Mouse (Mus musculus): ENCODE results near the gene Gm49318.
"Not testable (repeated sequence)": the region's sequence is repeated elsewhere in the genome, so short reads cannot be mapped to it uniquely, and the experiment has no call there.

The Gm49318 gene

DNA sequence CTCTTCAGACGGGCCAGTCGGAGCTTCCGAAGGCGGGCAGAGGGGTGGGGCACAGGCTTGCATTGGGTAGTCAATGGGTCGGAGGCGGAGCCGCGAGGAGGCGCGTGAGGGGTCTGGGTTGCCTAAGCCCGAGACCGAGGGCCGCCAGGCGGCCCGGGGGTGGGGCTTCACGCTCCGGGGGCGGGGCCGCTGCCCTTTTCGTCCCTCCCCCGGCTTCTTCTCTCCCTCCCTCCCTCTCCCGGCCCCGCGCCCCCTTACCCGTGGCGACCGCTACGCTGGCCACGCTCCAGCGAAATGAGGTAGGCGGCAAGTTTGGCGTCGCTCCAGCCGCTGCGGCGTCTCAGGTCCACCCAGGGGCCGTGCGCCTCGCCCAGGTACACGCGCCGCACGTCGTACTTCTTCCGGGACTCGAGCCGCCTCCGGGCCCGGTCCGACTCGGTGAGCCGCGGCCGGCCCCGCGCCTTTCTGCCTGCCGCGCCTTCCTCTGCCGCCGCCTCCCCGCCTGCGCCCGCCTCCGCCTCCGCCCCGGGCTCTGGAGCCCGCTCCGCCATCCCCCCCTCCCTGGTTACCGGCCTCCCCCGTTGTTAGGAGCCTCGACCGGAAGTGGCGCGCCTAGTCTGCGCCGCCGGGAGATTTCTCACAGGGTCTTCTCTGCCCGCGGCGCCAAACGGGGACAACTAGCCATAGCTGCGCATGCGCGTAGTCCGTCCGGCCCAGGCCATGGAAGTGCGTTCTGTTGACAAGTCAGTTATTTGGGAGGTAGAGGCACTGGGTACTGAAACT lies at the start of gene Gm49318, which contains the start of gene Zfp653:
Gene Gm49318, minus strand, starts transcription at position 469 of the 783 bp plus-strand sequence.
Gene Zfp653, minus strand, starts transcription at position 586 of the 783 bp plus-strand sequence.
- peak; percentile 98 for DNase-seq

DNA sequence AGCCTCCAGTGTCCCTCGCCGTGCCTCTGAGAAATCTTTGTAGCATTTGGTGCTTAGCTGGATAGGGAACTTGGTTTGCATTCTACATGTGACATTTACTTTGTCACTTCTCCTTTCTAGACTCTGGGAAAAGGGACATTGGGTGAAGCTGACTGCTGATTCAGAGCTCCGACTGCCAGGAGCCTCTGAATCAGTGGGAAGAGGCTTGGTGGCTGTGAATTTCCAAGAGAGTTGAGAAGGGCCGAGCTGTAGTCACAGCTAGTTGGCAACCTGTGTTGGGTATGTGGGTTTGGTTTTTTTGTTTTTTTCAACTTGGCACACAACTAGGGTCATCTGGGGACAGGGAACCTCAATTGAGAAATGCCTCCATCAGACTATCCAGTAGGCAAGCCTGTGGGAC lies 48.5 kb upstream of the Gm49318 start:
- no peak for DNase-seq

DNA sequence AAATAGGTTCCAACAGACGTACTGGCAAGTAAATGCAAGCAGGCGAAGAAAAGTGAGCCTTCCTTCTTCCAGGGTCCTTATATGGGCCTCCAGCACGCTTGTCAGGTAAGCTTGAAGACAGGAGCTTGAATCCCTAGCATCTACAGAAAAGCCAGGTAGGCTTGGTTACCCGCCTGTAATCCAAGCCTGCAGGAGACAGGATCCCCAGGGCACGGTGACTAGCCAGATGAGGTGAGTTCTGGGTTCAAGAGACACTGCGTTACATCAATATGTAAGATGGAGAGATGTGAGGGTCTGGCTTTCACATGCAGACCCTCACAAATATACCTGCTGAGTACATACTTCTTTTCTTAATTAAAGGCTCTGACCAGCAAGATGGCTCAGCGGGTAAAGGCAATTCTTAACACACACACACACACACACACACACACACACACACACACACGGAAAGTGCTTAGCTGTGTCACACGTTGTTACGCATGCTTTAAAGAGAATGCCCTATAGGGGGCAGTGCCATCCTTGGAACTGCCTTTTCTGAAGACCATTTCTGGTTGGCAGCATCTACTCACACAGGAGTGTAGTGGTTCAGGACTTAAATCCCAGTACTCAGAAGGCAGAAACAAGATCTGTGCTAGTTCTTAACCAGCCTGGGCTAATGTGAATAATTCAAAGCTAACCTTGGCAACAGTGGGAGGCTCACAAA lies 46.8 kb upstream of the Gm49318 start:
- peak; percentile 37 for DNase-seq

DNA sequence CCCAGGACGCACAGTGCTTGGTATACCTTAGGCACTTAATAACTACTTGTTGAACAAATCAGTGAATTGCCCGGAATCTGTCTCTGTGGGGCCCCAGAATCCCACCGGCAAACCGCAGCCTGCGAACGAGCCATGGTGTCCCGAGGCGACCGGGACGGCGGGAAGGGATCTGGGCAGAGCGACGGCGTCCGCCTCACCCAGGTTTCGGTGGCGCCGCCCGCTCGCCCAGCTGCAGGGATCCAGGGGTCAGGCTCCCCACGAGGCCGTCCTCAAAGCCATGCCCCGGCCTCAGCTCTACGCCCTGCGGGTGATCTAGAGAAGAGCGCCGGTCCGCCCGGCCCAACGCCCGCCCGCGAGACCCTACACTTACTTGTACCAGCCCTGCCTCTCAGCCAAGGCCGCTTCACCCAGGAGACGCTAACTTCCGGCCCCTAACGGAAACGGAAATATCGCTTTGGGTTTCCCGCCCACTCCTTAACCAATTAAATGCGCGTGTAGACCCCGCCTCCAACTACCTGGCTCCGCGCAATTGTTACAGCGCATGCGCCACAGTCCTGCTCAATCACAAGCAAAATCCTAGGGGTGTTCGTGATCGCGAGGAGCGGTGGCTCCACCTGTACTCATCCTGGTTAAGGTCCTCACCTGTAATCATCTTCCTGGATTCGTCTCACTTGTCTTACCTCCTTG lies 45.8 kb upstream of the Gm49318 start, which contains the start of gene Elof1:
Gene Elof1, minus strand, starts transcription at position 433 of the 687 bp plus-strand sequence.
- peak; percentile 88 for DNase-seq

DNA sequence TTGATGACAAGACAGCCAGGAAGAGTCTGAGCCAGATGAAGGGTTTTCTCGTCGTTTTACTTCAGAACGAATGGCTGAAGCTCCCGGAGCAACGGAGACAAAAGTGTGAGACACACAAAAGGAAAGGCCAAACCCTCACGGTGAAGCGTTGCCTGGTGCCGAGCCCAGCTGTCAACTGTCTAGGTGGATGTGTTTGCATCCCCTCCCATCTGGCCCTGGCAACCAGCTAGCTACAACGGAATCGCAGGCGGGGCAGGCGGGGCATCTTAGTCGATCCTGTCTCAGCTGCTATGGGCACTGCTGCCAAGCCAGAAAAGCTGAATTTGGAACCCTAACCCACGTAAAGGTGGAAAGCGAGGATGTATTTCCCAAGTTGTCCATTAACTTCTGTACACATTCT lies 45.0 kb upstream of the Gm49318 start:
- DNase-seq = no peak

DNA sequence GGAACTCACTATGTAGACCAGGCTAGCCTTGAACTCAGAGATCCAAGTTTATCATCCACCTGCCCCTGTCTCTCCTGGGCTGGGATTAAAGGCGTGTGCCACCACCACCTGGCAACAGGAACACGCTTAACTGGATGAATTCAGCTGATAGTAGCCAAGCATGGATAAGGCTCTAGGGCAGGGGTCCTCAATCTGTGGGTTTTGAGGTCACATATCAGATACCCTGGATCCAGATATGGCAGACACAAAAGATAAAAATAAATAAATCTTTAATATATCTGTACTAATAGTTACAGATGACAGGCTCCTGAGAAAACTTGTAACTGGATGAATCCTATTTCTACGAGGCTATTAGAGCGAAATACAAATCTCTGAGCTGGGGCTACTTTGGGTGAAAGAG lies 44.6 kb upstream of the Gm49318 start:
- no peak for DNase-seq

DNA sequence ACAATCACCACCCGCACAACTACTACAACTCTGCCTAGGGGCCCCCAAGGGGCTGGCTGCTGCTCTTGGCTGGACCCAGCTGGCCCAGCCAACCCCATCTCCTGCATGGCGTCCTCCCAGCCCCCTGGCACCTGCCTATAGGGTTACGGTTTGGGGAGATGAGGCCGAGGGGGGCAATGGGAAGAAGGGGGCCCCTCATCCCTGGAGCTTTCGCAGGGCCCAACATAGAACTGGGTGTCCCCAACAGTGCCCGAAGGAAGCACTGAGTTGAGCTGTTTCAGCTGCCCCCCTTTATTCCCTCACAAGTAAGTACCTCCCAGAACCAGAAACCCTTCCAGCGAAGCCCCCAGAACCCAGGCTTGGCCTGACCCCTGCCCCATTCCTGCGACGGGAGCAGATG lies 37.1 kb upstream of the Gm49318 start:
- DNase-seq = no peak

DNA sequence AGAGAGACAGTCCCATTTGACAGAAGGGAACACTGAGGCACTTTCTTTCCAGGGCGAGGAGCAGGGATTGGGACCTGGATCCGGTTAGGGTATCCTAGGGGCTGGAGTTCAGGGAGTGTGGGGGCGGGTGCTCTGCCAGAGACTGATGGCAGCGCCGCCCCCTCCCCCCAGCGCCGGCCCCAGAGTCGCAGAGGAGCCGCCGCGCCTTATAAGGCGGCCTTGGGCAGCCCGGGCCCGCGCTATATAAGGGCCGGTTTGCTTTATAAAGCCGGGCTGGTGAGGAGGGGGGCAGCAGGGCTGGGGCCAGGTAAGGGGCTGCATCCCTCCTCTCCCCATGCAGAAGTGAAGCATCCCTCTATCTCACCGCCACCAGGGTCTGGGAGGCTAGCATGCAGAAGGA lies 28.9 kb upstream of the Gm49318 start:
- no peak for DNase-seq

DNA sequence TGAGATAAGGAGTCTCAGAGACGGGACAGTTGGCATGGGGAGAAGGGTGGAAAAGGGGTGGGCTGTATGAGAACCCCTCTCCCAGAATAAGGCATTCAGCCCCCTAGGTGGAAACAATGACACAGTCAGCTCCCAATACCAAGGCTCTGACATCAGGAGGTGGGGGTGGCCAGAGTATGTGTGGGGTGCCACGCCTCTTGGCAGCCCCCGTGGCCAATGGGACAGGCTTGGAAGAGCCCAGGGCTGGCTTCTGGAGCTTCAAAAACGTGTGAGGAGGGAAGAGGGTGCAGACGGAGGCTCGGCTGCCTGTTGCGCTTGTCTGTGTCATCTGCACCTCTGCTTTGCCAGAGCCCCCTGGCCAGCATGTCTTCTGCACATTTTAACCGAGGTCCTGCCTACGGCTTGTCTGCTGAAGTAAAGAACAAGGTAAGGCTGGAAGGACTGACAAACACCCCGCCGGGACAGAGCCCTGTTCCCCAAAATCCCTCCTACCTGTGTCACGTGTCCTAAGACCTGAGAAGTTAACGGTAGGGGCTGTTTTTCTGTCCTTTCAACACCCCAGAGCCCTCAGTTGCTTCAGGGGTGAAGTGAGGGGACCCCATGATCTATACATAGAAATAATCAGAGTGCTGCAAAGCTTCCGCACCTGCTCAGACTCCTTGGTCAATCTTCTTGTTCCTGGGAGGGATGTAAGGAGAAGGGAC lies 28.1 kb upstream of the Gm49318 start, which contains the start of gene Cnn1:
Gene Cnn1, plus strand, starts transcription at position 224 of the 704 bp plus-strand sequence.
- no peak for DNase-seq

DNA sequence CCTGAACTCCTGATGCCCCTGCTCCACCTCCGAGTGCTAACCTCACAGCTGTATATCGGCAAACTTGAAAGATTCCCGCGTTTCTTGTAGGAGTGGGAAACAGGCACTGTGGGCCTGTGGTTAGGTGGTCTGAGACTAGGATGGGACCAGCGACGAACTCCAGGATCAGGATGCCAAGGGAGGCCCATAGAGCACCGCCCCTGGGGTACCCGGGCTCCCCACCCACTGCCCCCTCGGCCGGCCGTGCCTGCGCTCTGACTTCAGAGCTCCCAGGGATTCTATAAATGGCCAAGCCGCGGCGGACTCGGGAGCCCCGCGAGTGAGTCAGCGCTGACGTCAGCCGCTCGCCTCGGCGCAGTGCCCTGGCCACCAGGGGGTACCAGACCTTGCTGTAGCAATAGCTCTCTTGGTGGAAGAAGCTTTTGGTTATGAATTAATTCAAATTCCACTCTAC lies 24.8 kb upstream of the Gm49318 start:
- DNase-seq = peak; percentile 64

DNA sequence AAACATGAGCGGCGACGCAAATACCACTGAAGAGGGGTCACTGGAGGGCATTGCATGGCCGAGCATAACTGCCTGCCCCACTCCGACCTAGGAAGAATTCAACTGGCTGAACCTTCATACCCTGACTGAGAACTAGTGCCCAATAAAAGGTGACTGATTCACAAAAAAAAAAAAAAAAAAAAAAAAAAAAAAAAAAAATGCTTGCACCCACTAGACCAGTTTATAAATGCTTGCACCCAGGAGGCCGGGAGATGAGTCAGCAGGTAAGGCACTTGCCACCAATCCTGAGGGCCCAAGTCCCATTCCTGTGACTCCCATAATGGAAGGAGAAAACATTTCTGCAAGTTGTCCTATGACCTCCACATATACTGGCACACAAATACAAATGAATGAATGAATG lies 21.7 kb upstream of the Gm49318 start:
- no peak for DNase-seq

DNA sequence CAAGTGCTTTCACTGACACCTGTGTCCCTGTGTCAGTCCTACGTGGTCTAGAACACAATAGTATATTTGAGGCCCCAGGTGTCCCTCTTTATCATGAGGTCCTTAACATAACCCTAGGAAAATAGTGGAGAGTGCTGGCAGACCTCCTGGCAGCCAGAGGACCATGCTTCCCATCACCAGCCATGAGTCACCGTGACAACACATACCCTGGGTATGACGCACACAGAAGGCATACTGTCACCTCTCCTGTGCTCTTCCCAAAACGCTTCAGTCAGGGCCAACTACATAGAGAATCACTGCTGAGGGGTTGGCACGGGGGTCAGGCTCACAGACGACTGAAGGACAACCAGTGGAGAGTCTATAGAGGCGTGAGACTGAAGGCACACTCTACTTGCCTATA lies 18.9 kb upstream of the Gm49318 start:
- no peak for DNase-seq

DNA sequence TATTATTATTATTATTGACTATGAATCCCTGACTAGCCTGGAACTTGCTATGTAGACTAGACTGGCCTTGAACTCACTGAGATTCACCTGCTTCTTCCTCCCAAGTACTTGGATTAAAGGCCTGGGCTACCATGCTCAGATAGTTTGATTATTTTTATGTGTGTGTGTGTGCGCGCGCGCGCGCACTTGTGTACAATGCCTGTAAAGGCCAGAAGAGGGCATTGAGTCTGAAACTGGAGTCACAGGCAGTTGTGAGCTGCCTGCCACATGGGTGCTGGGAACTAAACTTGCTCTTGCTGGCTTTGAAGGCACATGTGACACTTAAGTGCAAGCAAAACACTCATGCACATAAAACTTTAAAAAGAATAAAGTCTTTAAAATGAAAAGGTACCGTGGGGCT lies 18.2 kb upstream of the Gm49318 start:
- DNase-seq = no peak

DNA sequence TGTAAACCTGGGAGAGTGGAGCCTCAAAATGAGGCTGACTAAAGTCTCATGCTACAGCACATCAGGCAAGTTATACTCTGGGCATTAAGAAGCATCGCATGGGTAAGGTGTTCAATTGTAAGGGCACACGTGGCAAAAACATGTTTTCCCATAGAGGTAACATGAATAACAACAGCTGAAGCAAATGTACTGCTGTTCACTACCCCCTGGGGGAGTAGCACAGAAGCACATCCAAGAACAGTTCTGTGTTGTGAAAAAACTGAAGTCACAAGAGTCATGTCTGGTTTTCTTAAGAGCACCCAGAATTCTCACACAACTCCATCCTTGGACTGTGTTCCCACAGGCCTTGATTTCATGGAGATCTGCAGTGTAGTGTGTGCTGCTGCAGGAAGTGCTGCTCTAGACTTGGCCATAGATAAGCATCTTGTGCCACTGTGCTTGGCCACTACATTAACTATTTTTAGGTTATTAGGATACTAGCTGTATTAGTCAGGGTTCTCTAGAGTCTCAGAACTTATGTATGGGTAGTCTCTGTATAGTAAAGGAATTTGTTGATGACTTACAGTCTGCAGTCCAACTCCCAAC lies 16.1 kb upstream of the Gm49318 start:
- no peak for DNase-seq

DNA sequence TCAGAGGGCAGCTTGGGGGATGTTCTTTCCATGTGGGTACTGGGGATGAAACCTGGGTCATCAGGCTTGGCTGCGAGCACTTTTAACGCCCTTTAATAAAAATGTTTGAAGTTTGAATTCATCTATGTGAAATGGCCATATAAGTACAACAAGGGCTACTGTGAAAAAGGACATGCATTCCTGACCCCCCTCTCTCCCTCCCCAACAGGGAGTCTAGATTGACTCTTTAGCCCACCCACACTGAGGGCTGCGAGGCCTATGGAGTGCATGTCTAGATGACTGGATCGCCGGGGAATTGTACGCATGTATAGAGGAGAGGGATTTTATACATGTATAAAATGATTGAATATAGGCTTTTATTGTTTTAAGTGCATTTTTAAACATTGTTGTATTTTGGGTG lies 15.0 kb upstream of the Gm49318 start:
- no peak for DNase-seq

DNA sequence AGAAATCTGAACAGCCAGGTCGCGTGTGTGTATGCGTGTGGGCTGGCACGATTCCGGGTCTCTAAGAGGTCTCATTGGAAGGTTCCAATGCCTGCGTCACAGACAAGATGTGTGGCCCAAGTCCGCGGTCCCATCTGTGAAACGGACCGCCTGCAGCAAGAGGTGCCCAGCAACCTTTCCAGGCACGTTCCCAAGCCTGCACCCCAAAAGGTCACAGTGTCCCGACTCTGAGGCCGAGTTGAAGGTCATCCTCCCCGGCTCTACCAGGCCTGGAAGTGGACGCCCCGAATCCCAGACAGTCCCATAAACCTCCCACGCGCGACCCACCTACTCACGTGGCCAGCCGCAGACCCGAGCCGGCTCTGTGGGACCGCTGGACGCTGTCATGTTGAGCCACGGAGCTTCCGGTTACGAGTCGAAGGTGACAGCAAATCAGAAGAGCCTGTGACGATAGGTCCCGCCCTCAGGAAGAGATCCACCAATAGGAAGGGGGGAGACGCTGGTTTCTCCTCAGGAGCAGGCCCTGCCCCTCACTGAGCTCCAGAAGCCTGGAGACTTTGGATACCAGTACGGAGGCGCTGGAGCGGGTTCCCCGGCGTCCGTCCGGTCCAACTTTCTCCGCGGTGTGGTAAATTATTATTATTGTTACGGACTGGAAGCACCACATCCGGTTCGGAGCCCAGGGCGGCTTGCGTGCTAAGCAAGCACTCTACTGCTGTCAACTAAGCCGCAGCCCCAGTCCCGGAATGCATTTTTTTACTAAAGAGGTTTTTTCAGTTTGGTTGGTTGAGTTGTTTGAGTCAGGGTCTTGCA lies 14.2 kb upstream of the Gm49318 start, which contains the start of gene Ecsit:
Gene Ecsit, minus strand, starts transcription at position 417 of the 813 bp plus-strand sequence.
- peak; percentile 83 for DNase-seq

DNA sequence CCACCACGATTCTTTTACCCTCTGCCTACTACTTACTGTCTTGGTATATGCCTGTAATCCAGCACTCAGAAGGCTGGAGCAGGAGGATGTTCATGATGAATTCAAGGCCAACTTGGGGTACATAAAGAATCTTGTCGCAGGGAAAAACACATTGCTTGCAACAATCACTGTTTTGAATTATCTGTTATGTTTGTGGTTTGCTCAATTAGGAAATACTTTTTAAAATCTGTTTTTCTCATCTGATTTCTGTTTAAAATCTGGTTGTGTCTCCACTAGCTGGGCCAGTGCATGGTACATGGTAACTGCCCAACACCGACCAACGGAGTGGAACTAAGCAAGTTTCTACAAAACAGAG lies 13.6 kb upstream of the Gm49318 start:
- no peak for DNase-seq

DNA sequence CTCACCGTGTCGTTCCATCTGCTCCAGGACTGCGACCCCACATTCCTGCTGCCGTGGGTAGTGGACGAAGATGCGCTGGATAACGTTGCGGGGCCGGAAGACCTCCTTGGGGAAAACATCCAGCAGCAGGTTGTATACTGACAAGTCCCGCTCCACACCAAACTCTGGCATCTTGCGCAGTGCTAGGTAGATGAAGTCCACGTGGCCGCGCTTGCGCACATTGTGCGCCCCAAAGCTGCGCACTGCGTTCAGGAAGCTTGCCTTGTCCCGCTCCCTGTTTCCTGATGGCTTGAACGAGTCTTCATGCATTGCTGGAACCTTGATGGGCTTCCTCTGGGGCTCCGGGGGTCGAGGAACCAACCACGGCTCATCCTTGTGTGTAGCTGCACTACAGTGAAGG lies 5.2 kb upstream of the Gm49318 start:
- no peak for DNase-seq

DNA sequence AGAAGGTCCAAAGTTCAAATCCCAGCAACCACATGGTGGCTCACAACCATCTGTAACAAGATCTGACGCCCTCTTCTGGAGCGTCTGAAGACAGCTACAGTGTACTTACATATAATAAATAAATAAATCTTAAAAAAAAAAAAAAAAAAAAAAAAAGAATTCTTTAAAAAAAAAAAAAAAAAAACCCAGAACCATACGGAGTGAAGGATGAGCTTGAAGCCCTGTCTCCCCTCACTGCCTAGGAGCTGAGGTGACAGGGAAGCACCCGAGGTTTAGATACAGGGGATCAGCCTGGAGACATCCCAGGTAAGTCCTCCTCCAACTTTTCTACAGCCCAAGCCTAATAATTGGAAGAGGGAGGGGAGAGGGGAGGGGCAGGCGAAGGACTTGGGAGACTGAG lies 4.7 kb upstream of the Gm49318 start:
- DNase-seq = not testable (repeated sequence)

DNA sequence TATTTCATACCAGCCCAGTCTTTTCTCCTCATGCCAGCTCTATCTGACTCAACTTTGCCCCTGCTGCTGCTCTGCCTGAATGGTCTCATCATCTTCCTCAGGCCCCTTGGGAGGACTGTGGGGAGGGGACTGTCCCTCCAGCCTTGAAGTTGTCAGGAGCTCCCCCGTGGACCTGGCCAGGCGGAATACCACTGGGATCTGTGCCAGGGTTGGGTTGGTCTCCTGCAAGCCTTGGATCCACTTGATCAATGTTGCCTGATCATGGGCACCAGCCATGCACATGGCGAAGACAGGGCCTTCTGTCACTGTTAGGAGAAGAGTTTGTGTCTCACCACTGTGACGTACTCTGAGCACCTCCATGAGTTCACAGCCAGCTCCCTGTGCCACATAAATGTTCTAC lies 1.2 kb upstream of the Gm49318 start:
- DNase-seq = no peak

DNA sequence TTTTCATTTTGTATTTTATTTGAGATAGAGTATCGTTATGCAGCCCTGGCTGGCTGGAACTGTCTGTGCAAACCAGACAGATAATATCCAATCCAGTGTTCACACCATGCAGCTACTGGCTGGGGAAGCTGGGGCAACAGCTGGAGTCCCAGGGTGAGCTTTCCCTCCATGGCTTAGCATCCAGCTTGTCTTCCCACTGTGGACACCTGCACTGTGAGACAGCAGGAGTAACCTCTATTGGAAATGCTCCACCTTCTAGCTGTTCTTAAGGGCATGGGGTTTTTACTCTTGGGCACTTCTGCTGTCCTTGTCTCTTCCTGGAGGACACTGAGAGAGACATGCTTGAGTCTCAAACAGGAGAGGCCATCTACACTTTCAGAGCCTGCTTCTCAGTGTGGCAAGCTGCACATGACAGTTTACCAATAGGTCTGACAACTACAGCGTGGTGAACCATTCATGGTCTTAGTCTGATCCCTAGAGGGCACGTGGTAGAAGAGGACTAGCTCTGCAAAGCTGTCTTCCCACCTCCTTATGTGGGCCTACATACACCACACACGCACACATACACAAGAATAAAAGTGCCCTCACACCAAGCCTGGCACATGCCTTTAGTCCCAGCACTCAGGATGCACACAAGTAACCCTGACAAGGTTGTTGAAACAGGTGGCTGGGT lies 1.0 kb downstream of the Gm49318 start:
- DNase-seq = no peak

Data from right cerebral cortex, postnatal 4 days (tissue).